Mouse (Mus musculus) C2C12 (cell line): ENCODE data around the gene Bcr.

Experiments
- CEBPB ChIP-seq: IDR thresholded peaks from one replicate; pipeline ENCODE4 v1.6.1; 2011; ENCODE audit warnings: low read depth, mild to moderate bottlenecking, control low read depth, moderate library complexity
- CTCF ChIP-seq: IDR thresholded peaks from one replicate; pipeline ENCODE4 v1.5.1; 2011; ENCODE audit not compliant: control insufficient read depth, insufficient read depth, insufficient read length
- MAX ChIP-seq: IDR thresholded peaks from one replicate; pipeline ENCODE4 v1.6.1; 2011; ENCODE audit warnings: mild to moderate bottlenecking, control low read depth
- MYOD1 ChIP-seq: IDR thresholded peaks from one replicate; pipeline ENCODE4 v1.6.1; 2011; ENCODE audit warnings: low read depth; ENCODE audit not compliant: control insufficient read depth, insufficient read length
- MYOG ChIP-seq: IDR thresholded peaks from one replicate; pipeline ENCODE4 v1.6.1; 2011; ENCODE audit not compliant: control insufficient read depth, insufficient read length; ENCODE audit errors: extremely low read depth

GRCm38 (mm10) chr10:75166601-75167000, 106.2 kb downstream of the Bcr start:
- TF ChIP-seq CEBPB (no peak), CTCF (no peak), MYOD1 (no peak), MYOG (no peak), MAX (no peak)
